Mouse (Mus musculus) brain, embryonic 14.5 days (tissue): ENCODE data around the gene Usp29. TPM values are rescaled to one million over a fixed set of nuclear protein-coding genes. Genes with fewer than 3 reads are reported as not detected.
"Not testable (repeated sequence)": the region's sequence is repeated elsewhere in the genome, so short reads cannot be mapped to it uniquely, and the experiment has no call there.

Experiments used
- DNase-seq: peaks from one replicate; pipeline ENCODE4 v3.0.0-alpha.2; 2011; ENCODE audit warnings: low read depth
- CTCF ChIP-seq: fragments of 200-500 bp; IDR thresholded peaks from 2 replicates; pipeline ENCODE4 v1.5.1; 2012; ENCODE audit warnings: inconsistent platforms, mild to moderate bottlenecking, moderate library complexity, borderline replicate concordance; ENCODE audit not compliant: insufficient read depth, insufficient read length; ENCODE audit errors: extremely low read depth
- POLR2A ChIP-seq: fragments of 200-500 bp; IDR thresholded peaks from 2 replicates; pipeline ENCODE4 v1.6.1; 2012; ENCODE audit warnings: mild to moderate bottlenecking, inconsistent platforms, borderline replicate concordance; ENCODE audit not compliant: poor library complexity, insufficient read depth, insufficient read length, severe bottlenecking; ENCODE audit errors: extremely low read depth
- polyA plus RNA-seq: library from polyadenylated mRNA; depleted of rRNA; stranded (reverse); fragments of >200 nt; gene quantifications from 2 replicates; pipeline ENCODE4 v1.2.3, GENCODE M21; 2012

Gene Usp29
- polyA plus RNA-seq, 1 experiment = 38.4 TPM

DNA sequence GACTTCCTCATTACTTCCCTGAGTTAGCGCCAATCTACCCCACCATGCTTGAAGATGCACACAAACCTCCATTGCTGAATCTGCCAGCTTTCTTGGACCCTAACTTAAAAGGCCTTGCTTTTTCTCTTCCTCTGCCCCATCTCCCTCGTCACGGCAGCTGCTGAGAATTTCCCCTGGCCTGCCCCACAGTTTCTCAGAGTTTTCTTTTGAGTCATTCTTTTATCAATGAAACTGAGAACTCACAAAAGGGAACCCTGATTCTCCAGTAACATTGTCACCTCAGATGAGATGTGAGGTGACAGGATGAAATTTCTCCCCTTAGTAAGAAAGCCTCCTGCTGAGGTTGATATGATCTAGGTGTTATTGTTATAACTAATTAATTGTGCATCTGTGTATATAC is 138.5 kb downstream of the Usp29 start:
- DNase-seq = no peak
- no peak for TF ChIP-seq CTCF
- TF ChIP-seq POLR2A = no peak

DNA sequence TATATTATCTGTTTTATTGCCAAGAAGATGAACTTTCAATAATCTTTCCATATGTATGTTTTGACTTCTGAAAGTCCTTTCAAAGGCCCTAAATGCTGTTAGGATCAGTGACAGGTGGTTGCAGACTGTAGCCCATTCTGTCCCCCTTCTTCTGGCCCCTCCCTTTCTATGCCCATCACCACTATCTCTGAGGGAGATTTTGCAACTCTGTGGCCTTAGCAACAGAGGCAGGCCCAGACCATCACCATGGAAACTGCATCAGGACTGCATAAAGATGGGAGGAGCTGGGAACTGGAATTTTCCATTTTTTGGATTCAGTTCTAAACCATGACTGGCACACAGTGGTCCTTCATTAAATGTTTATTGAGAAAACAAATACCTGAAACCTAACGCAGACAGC is 139.2 kb downstream of the Usp29 start:
- peak; percentile 82 for DNase-seq
- TF ChIP-seq POLR2A (no peak), CTCF (no peak)

DNA sequence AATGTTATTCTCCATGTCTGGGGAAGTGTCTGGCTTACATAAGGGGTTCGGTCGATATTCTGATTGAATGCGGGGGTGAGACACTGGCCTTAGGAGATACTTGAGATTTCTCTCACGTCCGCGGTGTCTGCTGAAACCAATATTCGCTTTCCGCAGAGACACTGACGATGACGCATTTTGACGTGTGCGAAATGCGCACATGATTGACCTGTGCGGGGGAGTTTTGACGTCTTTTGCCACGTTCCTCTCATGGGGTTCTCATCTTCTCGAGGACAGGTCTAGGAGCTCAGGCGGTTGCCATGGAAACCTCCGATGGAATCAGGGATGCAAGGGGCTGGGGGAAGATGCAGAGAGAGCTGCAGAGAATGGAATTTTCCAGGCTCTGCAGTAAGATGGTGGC is 144.1 kb downstream of the Usp29 start:
- DNase-seq = peak; percentile 91
- TF ChIP-seq POLR2A (no peak), CTCF (no peak)

DNA sequence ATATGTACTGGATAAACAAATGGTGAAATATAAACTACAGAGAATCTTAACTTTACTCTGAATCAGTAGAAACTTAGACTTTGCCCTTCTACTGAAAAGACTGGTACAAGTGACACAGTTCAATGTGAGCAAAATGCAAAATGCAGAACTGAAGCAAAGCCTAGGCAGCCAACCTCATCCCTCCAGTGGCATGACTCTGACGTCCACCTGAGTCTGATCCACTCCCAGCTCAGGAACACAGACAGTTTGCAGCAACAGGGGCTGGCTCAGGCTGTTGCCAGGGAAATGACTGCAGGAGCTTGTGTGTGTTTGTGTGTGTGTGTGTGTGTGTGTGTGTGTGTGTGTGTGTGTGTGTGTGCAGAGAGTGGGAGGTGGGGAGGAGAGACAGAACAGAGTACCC is 147.8 kb downstream of the Usp29 start:
- no peak for DNase-seq
- no peak for TF ChIP-seq CTCF
- TF ChIP-seq POLR2A = no peak

DNA sequence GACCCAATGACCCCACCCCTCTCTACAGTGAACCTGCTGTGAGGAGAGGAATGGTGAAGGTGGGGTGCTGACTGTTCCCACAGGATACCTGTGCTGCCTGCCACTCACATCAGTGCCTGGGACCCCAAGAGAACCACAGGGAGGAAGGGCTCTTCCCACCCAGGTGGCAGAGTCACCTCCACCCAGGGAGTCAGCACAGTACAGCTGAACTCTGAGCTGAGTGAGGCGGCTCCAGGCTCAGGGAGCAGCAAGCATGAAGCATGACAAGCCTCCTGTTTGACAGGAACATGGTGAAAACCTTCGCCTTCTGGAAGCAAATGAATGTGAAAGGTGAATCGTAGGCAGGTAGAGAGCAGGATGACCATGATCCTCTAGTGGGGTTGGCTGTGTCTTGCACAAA is 148.5 kb downstream of the Usp29 start:
- DNase-seq = not testable (repeated sequence)

DNA sequence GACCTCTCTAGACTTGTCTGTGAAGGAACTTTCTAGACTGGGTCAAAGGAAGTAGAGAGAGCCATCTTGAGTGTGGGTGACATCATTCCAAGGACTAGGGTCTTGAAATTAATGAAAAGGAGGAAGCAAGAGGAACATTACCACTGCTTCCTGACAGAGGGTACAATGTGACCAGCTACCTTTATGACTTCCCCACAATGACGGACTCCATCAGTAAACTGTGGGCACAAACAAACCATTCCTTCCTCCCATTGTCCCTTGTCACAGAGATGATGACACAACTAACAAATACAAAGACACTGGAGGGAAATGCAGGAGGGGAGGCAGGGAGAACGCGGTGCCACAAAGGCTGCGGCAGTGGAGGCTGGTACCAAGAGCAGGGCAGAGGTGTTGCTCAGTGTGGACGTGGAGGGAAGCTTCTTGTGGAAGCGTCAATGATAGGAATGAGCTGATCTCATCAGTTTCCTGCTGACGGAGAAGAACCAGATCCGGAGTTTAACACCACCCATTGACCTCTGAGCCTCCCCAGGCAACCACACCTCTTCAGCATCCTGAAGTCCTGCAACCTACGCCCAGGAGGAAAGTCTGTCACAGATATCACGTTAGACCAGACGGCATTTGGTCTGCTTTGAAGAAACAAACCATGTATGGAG is 149.3 kb downstream of the Usp29 start:
- DNase-seq = no peak
- no peak for TF ChIP-seq POLR2A
- TF ChIP-seq CTCF = no peak

DNA sequence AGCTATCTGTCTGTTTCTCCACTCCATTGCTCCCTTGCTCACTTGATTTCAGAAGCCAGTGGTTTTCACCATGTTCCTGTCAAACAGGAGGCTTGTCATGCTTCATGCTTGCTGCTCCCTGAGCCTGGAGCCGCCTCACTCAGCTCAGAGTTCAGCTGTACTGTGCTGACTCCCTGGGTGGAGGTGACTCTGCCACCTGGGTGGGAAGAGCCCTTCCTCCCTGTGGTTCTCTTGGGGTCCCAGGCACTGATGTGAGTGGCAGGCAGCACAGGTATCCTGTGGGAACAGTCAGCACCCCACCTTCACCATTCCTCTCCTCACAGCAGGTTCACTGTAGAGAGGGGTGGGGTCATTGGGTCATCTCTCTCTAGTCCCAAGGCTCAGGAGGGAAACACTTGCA is 150.5 kb downstream of the Usp29 start:
- DNase-seq = not testable (repeated sequence)

DNA sequence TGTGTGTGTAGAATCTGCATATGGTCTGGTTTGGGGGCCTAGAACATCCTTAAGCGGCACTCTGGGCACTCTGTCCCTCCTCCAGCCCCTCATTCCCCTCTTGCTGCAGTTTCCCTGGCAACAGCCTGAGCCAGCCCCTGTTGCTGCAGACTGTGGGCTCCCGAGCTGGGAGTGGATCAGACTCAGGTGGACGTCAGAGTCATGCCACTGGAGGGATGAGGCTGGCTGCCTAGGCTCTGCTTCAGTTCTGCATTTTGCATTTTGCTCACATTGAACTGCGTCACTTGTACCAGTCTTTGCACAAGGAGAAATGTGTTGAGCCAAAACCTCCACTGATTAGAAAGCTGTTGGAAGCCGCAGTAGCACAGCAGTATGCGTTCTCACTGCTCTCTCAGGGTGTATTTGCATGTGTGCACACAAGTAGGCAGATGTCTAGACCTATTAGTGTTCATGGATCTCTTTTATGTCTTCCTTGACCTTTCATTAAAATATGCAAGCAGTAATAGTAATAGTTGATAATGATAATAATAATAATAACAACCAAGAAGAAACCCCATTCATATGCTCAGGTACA is 151.2 kb downstream of the Usp29 start:
- peak; percentile 75 for DNase-seq
- no peak for TF ChIP-seq CTCF
- no peak for TF ChIP-seq POLR2A

DNA sequence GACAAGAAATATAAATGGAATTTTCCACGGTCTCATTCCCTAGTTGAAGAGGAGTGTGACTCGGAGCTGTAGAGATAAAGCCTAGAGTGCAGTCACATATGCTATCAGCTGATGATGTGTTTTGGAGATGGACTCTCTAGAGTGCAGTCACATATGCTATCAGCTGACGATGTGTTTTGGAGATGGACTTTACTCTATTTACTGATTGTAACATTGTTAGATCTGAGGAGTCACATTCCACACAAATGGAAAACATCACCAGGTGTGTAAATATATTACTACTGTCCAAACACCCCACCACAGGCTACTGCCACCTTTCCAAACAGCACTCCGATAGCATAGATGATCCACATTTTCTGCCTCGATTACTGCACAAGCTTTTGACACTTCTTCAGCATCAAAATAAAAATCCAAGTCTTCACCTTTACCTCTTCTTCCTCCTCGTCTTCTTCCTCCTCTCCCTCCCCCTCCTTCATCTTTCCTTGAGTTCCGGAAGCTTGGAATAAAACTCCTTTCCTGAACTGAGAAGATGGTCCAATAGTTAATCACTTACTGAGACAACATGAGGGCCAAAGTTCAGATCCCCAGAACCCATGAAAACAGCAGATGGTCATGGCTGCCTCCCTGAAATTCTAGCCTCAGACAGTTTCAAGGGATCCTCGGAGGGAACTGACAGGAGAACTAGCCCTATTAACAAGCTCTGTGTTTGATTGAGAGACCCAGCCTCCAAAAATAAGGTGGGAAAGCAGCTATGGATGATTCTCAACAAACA is 153.2 kb downstream of the Usp29 start:
- TF ChIP-seq CTCF (no peak), POLR2A (no peak)
- DNase-seq = no peak

DNA sequence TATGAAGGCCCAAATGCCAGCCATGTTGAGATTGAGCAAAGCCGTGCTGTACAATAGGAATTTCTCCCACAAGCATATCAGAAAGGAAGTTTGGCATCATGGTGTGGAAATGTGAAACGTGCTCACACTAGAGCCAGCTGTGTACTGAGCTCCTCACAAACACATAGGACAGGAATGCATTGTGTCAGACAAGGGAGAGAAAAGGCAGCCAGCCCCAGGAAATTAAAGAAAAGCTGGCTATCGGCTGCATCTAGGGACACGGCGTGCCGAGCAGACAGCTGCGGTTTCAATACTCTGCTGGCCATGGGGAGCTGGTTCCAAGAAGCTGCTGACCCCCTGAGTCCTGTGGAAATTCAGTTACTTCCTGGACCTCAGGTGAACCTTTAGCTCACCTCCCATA is 155.0 kb downstream of the Usp29 start:
- TF ChIP-seq CTCF = no peak
- no peak for TF ChIP-seq POLR2A

DNA sequence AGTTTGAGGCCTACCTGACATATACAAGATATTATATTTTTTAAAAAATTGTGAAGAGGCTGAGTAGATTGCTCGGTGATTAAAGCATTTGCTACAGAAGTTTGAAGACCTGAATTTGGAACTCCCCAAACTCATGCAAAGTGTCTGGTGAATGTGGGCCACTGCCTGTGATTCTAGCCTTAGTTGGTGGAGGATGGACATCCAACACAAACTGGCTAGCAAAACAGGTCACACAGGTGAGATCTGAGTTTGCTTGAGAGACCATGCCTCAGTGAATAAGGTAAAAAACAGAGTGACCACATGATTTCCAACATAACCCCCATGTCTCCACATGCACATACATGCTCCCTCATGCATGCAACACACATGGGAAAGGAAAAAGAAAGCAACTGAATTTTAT is 156.5 kb downstream of the Usp29 start:
- no peak for DNase-seq
- TF ChIP-seq POLR2A = no peak

More for the DNA sequence above, 155.0 kb downstream of the Usp29 start:
- no peak for DNase-seq

DNA sequence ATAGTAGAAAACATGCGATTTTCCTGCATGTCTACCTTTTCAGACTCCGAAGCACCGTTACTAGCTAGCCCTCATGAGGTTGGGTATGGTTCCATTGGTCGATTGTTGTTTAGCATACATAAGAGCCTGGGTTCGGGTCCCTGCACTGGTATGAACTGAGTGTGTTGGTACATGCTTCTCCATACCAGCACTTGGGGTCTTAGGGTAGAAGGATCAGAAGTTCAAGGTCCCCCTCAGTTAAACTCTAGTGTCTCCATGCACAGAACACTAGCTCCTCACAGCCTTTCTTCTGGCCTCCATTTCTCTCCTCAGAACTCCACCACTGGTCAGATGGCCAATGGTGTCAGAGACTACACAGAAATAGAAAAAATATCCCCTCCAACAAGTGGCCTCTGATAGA is 159.5 kb downstream of the Usp29 start:
- TF ChIP-seq CTCF (no peak), POLR2A (no peak)
- DNase-seq = no peak

DNA sequence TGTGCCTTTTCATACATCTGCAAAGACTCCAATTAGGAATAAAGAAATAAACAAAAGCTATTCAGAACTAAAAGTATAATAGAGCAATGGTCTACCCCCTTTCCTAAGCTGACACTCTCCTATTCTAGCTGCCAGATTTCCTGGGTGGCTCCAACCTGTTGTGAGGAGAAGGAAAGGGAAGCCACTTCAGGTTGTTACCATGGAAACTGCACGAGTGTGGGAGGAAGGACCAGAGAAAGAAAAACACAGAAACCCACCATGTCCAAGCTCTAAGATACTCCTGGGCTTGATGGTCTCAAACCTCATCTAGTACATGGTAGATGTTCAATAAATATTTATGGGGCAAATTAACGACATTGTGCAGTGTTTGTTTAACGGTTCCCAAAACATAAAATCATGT is 160.8 kb downstream of the Usp29 start:
- TF ChIP-seq POLR2A = no peak
- TF ChIP-seq CTCF = no peak
- DNase-seq = peak; percentile 75

DNA sequence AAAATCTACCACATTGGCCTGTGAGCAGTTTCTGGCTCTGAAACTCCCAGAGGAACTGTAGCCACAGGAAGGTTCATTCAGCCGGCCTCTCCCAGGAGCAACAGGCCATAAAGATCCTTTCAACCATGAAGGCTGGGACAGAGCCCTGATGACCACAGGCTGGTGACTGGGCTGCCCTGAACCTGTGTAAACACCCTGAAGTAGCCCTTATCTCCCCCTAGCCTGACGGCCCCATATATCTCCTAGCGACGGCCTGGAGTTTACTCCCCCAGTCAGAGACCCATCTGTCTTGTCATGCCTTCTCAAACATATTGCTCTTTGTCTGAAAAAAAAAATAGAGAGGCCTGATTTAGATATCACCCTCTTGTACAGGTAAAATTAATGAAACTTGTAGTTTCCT is 166.6 kb downstream of the Usp29 start:
- not testable (repeated sequence) for DNase-seq
